Mouse (Mus musculus) adrenal gland, adult (tissue): ENCODE results near the gene Prdm15.

Experiments
- DNase-seq, 2 experiments: peaks; one replicate each; pipeline ENCODE4 v3.0.0; 2022 to 2023; ENCODE audit warnings: low spot score in 1 of 2; ENCODE audit not compliant: inconsistent age in 2 of 2

The Prdm15 gene

DNA sequence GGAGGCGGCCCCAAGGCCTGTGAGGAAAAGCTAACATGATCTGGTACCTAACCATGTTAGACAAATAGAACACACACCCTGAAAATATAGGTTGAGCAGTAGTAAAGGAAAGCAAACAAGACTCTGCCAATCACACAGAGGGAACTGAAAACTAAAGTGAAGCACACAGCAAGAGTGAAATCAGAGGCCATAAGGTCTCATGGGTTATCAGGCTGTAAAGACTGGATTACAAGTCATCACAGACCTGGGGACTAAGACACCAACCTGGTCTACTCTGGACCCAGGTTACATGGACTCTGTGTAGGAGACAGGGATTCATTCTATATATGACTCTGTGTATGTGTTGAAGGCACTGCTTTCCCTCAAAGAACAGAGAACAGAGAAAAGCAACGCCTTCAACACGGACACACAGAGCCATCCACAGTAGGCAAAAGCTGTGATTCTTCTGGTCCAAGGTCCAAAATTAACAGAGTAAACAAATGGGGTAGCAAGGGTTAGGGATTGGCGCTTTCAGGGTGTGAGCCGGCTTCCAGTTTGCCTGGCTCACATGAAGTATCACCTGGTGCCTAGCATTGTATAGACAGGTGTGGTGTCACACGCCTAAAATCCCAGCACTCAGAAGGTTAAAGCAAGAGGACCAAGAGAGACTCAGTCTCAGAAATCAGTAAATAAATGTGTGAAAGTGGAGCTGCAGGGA lies 28.2 kb downstream of the Prdm15 start:
- DNase-seq, result no peak

DNA sequence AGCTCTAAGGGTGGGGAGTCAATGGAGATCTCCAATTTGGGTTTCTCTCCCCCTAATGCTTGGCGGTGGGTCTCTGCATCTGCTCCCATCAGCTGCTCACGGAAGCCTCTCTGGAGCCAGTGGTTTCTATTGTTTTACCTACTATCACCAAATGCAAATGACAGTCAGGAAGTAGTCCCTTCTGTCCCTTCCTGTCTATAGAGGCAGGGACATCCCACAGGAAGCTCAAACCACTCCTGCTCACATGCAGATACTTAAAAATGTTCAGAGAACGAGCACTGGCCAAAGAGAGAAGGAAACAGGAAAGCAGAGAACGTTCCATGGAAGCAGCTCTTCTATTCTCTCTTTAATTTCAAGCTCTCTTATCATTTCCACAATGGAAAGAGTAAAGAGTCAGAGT lies 32.1 kb downstream of the Prdm15 start:
- no peak for DNase-seq

DNA sequence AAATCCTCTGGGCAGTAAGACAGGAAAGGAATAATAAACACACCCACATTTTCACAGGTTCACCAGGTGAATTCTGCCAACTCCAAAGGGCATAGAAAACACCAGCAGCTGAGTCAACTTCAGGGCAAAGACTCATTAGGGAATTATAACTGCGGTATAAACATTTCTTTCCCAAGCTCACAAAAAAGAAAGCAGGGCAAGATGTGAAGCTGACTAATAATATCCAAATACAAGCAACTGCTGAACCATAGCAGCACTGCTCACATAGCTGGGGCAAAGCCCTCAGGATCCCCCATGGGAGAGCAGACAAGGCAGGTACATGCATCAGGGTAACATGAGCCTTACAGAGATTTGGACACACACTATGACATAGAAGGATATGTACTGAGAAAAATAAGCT lies 34.2 kb downstream of the Prdm15 start:
- DNase-seq, result no peak

DNA sequence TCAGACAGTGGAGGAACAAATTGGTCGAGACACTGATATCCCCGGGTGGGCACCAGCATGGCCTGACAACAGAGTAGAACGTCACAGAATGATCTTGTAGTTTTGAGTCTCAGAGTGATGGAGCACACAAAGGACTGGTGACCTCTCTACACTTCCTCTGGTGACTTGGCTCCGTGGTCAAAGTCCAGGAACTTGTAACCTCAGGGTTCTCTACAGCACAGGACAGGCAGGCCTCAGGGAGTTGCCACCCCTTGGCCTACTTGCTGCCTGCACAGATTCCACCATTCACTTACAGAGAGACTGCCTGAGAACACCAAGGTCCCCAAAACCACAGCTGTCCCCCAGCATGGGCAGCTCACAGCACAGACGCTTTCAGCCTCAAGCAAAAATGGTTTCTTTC lies 36.4 kb downstream of the Prdm15 start:
- DNase-seq, result no peak

DNA sequence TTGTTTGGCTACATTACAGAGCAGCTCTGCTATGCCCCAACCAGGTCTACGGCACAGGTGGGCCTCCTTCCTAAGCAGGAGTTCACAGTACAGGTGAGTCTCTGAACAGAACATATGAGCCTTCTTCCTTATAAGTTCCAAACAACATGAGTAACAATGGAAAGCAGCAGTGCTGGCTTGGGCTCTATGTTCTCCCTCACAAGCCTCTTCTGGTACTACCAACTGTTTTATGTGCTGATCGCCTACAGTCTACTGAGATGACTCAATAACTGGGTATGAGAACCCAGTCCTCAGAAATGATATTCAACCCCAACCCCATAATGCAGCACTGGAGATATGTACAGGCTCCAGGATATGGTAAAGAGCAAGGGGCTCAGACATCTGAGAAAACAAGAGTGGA lies 37.6 kb downstream of the Prdm15 start:
- DNase-seq, result no peak

DNA sequence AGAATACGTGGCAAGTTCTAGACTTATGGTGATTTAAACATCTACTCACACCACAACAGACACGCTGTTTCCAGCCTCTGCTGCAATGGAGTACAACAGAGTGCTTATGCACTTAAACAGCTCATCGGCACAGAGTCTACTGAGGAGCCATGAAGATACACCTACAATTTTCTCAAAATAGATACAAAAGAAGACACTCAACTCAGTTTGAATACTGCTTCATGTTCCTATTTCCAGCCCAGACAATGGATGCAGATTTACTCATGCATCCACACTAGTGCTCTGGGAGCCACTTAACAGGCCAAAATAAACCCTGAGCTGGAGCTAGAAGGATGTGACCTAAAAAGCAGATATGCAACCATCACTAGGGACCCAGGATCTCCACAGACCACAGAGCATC lies 42.8 kb downstream of the Prdm15 start:
- DNase-seq, result no peak

DNA sequence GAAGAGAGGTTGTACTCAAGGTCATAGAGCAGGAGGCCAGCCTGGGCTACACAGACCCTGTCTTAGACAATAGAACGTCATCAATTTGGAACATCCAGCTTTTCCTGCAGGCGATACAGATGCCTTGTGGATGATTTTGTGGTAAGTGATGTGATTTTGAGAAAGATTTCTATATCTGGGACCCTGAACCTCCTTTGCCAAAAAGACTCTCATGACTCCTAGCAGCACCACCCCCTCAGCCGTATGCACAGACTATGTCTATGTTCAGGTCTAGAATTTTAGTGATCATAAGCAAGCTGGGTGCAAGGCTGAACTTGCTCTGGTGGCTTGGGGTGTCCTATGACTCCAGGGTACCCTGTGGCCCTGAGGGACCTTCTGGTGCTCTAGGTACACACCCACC lies 46.0 kb downstream of the Prdm15 start:
- DNase-seq, result no peak

DNA sequence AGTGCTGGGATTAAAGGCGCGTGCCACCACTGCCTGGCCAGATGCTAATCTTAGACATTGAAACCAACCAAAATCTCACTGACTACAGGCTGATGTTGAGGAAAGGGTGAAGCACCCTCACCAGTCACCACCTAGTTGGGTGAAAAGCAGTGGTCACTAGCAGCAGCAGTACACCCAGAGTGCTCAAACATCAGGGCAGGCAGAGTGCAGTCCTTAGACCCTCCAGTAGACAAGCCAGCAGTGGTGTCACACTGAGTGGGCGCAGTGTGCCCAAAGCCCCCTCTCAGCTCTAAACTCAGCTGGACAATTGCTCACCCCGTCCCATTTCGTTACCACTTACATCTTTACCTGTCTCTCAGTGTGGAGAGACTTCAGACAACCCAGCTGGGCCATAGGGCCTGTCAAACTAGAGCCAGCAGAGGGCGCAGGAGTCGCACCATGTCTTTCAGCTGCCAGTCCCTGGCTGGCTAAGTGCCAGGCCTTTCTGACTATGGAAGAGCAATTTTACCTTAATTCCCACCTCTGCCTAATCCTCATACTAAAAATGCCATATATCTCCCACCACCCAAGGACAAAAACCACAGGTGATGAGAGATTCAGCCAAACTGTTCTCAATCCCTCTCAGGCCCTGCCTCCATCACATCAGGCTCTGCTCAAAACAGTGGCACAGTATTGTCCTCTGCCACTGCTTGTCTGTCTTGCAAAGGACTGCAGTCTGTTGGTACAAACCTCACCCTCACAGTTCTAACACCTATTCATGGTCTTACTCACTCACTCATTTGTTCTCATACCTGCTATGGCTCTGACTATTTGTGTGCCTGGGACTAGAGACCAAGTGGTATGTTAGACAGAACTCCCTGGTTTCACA lies 46.7 kb downstream of the Prdm15 start:
- DNase-seq, result peak; percentile 80 to 94

DNA sequence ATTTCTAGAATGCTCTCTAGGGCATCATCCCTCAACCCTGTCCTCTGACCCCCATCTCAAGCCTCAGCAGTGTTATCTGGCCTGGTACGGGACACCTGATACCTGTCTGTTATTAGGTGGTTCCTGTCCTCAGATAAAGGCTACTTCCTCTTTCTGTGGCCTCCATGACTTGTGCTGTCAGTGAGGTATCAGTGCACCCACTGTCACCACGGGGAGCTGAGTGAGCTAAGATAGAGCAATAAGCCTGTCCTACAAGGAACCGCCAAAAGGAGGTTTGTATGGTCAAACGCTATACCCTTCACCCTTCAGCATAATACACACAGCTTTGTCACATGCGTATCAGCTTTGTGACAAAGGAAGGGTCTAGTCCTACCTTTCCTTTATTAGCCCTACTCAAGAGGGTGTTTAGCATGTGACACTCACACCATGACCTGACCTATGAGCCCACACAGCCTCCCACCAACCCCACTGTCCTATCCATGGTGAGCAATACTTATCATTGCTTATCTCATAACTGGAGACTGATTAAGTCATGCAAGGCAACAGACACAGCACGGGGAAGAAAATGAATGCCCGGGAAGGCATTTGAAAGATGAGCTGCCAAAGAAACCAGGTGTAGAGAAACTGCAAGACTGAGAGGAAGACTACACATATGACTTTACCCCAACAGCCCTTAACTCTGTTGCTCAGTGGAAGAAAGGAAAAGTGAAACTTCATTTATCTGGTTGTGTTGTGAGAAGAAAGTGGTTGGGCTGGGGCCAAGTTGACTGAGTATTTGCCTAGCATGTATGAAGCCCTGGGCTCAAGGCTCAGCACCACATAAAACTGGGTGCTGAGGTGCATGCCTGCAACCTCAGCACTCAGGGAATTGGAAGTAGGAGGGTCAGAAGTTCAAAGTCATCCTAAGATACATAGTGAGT lies 53.4 kb downstream of the Prdm15 start:
- DNase-seq, result no peak

DNA sequence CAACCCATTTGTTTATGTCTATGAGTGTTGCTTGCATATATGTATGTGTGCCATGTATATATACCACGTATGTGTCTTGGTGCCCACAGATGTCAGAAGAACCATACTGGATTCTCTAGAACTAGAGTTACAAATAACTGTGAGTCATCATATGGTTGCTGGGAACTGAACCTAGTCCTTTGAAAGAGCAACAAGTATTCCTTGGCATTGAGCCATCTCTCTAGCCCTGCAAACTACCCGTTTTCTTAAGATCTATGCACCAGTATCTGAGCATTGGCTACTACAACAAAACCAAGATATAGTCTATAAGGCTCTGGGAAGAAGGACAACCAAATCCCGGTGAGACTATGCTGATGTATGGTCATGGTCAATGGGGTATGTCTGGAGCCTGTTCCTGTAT lies 54.4 kb downstream of the Prdm15 start:
- DNase-seq, result no peak

DNA sequence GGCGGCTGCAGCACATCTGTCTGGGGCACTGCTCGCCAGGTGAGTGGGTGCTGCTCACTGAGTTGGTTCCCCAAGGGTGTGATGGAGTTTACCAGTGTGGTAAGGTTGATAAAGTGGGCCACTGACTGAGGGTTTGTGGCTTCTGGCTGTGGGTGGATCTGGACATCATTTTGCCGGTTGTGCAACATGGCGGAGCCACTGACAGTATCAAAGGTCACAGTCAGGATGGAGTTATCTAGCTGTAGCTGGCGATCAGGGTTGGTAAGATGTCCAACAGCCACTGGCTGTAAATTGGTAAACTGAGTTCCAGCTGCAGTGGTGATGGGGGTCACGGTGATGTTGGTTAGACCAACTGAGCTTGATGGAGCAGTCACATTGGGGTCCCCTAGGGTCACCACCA lies 57.4 kb downstream of the Prdm15 start:
- no peak for DNase-seq

DNA sequence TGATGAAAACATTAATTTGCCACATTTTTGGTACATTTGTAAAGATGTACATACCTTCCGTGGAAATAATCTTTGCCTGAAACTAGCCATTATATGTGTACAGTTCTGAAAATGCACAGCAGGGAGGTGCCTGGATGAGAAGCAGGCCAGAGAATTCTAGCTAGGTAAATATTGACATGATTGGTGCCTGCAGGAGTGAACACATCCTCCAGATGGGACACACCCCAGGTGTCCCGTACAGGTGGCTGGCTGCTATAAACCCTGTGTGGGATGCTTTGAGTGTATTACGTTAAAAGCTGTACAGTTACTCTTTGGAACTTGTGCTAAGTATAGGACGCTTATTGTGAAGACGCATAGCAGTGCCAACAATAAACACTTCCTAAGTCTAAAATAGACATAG lies 68.6 kb downstream of the Prdm15 start:
- DNase-seq, result no peak

DNA sequence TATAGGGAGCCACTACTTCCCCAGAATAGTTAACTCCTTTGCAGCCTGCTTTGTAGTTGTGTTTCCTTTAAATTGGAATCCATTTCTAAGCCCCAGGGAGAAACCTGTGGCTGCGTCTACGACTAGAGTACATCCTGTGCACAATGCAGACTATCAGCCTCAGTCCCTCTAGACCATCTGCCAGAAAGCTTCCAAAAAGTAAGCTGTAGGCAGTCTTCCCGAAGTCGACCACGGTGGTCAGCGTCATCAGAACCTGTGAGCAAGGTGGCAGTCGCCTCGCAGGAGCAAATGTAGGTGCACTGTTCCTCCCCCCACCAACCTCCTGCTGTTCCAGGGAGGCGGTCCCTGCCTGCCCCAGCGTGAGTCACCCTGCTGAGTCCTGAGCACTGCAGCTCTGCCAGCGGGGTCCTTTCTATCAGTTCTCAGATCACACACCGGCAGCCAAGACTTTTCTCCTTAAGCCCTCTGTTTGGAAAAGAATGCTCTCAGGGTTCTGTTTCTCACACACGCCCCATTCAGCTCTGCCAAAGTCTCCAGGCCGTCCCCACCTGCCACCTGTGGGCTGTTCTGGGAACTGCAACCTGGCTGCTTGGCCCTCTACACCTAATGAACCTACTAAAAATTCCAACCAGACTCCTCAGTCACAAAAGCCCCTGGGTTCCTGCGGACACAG lies 73.2 kb downstream of the Prdm15 start:
- DNase-seq, result peak; percentile 75 to 94

DNA sequence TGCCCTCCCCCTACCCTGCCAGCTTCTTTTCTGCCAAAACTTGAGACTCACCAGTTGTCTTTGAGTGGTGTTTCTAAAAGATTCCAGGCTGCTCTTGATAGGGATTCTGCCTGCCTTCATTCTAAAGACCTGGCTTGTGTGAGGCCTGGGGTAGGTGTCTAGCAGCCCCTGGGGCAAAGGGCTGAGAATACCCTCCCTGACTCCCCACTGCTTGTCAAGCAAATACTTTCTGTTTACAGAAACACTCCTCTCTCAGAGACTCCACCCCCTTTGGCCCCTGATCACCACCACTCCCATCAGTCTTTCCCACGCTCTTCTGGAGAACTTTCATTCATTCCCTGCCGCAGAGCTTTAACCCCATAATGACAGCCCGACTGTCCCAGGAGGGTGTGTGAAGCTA lies 85.1 kb downstream of the Prdm15 start:
- DNase-seq, result no peak

DNA sequence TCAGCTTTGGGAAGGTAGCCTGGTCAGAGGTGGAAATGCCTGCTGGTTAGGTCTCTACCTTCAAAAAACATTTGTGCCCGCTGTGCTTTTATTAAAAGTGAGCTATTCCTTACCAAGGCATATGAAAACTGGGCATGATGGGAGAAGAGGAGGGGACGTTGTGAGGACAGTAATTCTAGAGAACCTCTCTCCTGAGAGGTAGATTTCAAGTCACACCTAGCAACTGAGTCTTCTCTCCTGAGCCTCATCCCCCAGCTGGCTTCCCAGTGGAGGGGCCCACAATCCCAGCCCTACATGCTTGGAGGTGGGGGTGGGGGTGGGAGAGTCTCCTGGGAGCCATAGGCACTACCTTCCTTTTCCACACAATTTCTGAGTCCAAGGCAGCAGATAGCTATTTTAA lies 87.0 kb downstream of the Prdm15 start:
- no peak for DNase-seq

DNA sequence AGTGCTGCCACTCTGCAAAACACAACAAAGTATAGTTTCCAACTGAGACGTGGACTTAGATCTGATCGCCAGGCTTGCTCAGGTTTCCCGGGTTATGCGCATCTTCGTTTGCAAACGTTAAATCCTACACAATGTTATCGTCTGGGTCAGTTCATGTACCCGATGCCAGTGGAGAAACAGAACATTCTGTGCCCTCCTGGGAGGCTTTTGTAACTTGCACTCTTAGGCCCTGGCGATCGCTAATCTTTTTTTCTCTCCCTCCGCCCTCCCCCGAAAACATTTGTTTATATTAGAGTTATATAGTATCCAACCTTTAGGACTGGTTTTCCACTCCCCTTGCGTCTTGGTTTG lies 87.7 kb downstream of the Prdm15 start:
- DNase-seq, result no peak

DNA sequence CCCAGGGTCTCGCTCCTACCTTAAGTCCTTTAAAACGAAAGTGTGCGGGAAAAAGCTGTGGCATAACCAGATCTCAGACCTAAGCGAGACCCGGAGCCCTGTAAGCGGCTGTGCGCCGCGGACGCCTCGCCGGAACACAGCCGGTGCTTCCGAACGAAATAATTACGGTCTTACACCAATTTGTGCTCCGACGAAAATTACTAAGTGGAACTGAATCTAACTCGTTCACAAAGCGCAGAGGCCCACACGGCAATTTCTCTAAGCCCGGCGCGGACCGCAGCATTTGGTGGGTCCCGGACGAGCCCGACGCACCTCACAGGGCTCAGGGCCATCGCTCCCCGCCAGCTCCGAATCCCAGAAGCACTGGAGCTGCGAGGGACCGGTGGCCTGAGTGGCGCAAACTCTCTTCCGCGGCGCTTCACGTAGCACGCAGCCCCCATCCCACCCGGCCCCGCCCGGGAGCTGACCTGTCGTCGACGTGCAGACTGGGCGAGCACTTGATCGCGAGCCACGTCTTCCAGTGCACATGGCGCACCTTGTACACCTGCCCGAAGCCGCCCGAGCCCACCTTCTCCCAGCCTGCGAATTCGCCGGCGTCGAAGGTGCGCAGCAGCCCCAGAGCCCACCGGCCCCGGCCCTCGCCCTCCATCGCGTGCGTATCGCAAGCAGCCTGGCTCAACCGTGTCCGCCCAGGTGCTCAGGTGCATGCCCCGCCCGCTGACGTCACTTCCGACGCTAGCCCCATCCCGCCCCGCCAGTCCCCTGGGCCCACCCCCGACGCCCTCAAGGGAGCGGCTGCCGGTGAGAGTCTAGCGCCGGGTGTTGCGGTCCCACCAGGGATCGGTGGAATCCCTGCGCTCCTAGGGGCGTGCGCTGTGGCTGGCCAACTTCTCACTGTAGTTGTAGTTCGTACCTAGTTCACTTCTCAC lies 88.3 kb downstream of the Prdm15 start, which contains the start of gene Ripk4:
Ripk4 (minus strand) TSS at position 727 of the 929 bp plus-strand sequence.
- DNase-seq, result peak; percentile 19 to 63

DNA sequence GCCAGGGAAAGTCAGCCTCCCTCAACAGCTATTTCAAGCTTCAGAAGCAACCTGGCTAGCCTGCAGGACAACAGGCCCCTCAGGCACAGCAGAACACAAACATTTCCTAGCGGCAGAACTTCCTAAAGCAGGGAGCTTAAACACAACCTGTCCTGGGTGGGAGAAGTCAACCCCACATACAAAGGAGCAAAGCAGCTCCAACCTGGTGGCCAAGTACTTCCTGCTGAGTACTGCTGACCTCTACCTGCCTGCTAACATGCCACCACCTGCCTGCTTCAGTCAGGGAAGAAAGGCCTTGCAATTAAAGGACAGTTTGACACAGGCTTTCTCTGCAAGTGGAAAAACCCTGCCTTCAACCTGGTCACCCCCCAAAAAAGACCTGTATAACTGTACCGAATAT lies 89.9 kb downstream of the Prdm15 start:
- no peak for DNase-seq

DNA sequence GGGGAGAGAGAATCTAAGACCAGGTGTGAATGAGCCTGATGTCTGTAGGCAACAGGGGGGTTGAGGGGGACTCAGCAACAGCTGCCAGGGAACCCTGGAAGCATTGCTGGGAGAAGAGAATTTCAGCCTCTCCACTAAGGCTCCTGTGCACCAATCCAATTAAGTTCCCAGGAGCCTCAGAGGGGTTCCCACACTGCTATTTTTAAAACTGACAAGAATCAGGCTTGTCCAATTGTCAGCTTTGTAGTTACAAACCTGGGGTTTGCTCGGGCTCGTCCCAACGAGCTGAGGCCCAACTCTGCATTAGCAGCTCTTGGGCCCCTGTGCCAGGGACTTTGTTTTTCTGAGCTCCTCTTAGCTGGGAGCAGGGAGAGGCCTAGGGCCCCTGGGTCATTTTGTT lies 92.0 kb downstream of the Prdm15 start:
- no peak for DNase-seq

DNA sequence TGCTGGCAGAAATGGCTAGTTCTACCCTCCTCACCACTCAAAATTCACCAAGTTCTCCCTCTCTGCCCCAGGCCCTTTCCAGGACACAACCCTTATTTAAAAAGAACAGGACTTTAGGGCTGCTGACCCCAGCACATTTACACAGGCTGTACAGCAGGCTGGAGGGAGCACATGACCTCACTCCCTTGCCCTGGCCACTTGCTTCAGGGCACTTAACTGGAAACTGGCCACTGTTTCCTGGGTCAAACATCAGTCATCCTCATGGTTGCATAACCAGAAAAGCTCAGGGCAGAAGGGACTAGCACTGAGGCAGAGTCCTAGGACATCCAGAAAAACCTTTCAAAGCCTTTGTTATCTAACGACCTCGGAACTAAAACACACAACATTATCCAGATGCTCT lies 93.4 kb downstream of the Prdm15 start:
- DNase-seq, result peak in 1 of 2 experiments; percentile 72
